Mouse (Mus musculus): ENCODE measurements at regions not wholly inside any gene's neighbourhood (a gene's known extent, or its start where the extent isn't known, plus 50 kb on each side); places are given as distances from the start of the nearest gene placed in this dataset.

DNA sequence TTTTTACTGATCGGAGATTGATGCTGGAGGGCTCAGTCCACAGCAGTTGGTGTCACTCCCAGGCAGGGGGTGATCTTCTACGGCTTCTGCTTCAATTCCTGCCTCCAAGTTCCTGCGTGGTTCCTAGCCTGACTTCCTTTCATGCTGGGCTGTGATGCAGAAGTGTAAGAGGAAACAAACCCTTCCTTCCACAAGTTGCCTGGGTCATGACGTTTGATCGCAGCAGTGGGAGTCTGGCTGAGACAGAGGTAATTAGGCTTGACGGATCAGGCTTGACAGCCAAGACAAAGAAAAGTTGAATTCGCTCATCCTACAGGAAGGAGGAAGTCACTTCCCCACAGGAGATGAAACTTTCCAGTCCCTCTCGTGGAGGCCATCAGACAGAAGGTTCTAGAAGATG, 77.2 kb upstream of the Ralgps2 start:
- TF ChIP-seq CTCF (IDR thresholded peaks at IDR 0.05; ENCODE audit: control insufficient read depth, insufficient read depth, insufficient read length) (no peak), USF1 (IDR thresholded peaks at IDR 0.05; ENCODE audit: low read depth) (no peak), MYOD1 (IDR thresholded peaks at IDR 0.05; ENCODE audit: control insufficient read depth, insufficient read length, low read depth) (no peak)
